Mouse (Mus musculus) limb, embryonic 15.5 days (tissue): ENCODE results near the gene 1810055G02Rik. TPM values are rescaled to one million over a fixed set of nuclear protein-coding genes. Genes with fewer than 3 reads are reported as not detected.

ENCODE experiments used
- ATAC-seq: fragments of 200-750 bp; cut with Nextera tagmentation; 2 replicates; pipeline ENCODE4 v1.8.0; 2017; ENCODE audit warnings: low read depth, moderate TSS enrichment; ENCODE audit not compliant: insufficient number of reproducible peaks, low FRiP score, low TSS enrichment
- H3K27ac ChIP-seq: fragments of 300-500 bp; sonication (generic); 2 replicates; pipeline ENCODE4 v1.5.1; 2015; ENCODE audit warnings: moderate library complexity, mild to moderate bottlenecking, inconsistent platforms
- H3K27me3 ChIP-seq: fragments of 300-500 bp; sonication (generic); 2 replicates; pipeline ENCODE4 v1.6.1; 2015; ENCODE audit warnings: inconsistent platforms
- H3K36me3 ChIP-seq: fragments of 300-500 bp; sonication (generic); 2 replicates; pipeline ENCODE4 v1.6.1; 2015; ENCODE audit warnings: inconsistent platforms
- H3K4me1 ChIP-seq: fragments of 300-500 bp; sonication (generic); 2 replicates; pipeline ENCODE4 v1.6.1; 2015; ENCODE audit warnings: inconsistent platforms
- H3K4me2 ChIP-seq: fragments of 300-500 bp; sonication (generic); 2 replicates; pipeline ENCODE4 v1.6.1; 2015; ENCODE audit warnings: mild to moderate bottlenecking, inconsistent platforms
- H3K4me3 ChIP-seq: fragments of 300-500 bp; sonication (generic); 2 replicates; pipeline ENCODE4 v1.5.1; 2015; ENCODE audit warnings: mild to moderate bottlenecking, inconsistent platforms
- H3K9ac ChIP-seq: fragments of 300-500 bp; sonication (generic); 2 replicates; pipeline ENCODE4 v1.6.1; 2015; ENCODE audit warnings: inconsistent platforms
- H3K9me3 ChIP-seq: fragments of 300-500 bp; sonication (generic); 2 replicates; pipeline ENCODE4 v1.6.1; 2016; ENCODE audit warnings: inconsistent platforms
- WGBS: fragments of 180-500 bp; shearing (Covaris S2); methylation state at CpG from one replicate; pipeline ENCODE4 v1.1.7; 2015; 5-methylcytosine and 5-hydroxymethylcytosine counted together
- polyA plus RNA-seq: library from polyadenylated mRNA; unstranded; fragments of >200 nt; fragmentation: Nextera tagmentation; extraction: Ambion mirVana; gene quantifications from 2 replicates; pipeline ENCODE4 v1.2.1, GENCODE M21; 2015

Gene 1810055G02Rik
- polyA plus RNA-seq, 1 experiment from 2014 or later, result 60.5 TPM

DNA sequence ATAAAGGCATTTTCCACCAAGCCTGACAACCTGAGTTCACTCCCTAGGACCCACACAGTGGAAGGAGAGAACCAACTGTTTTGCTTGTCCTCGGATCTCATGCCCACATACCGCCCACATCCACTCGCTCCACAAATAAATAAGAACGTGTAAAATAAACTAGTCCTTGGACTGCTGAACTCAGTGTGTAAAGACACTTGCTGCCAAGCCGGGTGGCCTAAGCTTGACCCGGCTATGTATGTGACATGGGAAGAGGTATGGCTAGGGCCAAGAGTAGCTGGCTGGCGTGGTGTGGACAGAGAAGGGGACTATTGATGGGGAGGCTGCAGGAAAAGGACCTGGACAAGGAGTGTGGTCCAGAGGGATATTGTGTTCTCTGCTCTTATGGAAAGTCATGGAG lies 10.1 kb upstream of the 1810055G02Rik start:
- Histone ChIP-seq H3K9ac (no peak overlapping the region), H3K4me1 (no peaks in the 10 kb centered on the region), H3K36me3 (no peaks in the 10 kb centered on the region), H3K27me3 (no peaks in the 10 kb centered on the region), H3K9me3 (no peaks in the 10 kb centered on the region), H3K4me3 (no peak overlapping the region), H3K4me2 (no peak overlapping the region), H3K27ac (no peak overlapping the region)
- WGBS, result 89% methylated on average over 7 of the region's 7 CpGs
- ATAC-seq, result no peak

- Histone ChIP-seq H3K4me1 (no peaks in the 10 kb centered on the region), H3K4me2 (no peak overlapping the region), H3K4me3 (no peak overlapping the region), H3K27me3 (no peaks in the 10 kb centered on the region), H3K36me3 (no peaks in the 10 kb centered on the region), H3K9me3 (no peaks in the 10 kb centered on the region), H3K27ac (no peak overlapping the region), H3K9ac (no peak overlapping the region)
- 35% methylated on average over 6 of the region's 6 CpGs for WGBS
- ATAC-seq, result 0 out of 2 replicates have a peak, but pooled peaks have one; percentile 41
Measured at GRCm38 (mm10) chr19:3699508-3700438, 8.3 kb upstream of the 1810055G02Rik start.

DNA sequence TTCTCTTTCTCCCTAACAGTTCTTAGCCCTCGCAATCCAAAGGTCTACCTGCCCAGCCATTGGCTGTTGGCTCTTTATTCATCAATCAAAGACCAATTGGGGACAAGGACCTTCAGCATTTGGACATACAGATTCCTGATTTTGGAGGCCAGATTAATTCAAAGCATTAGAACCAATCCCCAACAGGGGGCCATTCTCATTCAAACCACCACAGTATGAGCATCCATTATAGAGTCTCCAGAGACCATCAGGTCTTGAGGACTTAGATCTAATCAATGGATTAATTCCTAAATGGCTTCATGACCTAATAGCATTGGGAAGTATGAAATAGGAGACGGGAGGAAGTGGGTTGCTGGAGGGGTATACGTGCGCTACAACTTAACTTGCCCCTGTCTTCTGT lies 5.6 kb upstream of the 1810055G02Rik start:
- Histone ChIP-seq H3K9ac (no peak overlapping the region), H3K27ac (no peak overlapping the region), H3K9me3 (no peaks in the 10 kb centered on the region), H3K36me3 (no peaks in the 10 kb centered on the region), H3K4me3 (no peak overlapping the region), H3K4me1 (peaks cover 1% of the 10 kb centered on the region; the same call in 1 of the 2 replicates), H3K27me3 (no peaks in the 10 kb centered on the region), H3K4me2 (no peak overlapping the region)
- ATAC-seq, result no peak
- 79% methylated on average over 4 of the region's 4 CpGs for WGBS

DNA sequence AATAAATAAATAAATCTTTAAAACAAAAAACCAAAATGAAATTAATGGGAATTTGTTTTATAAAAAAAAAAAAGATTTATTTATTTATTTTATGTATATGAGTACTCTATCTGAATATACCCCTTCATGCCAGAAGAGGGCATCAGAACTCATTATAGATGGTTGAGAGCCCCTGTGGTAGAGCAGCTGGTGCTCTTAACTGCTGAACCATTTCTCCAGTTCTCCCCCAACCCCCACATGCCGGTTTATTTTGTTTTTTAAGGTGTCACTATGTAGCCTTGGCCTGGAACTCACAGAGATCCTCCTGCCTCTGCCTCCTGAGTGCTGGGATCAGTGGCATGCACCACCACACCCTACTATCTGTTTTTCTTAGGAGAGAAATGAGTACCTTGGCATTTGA lies 1.8 kb upstream of the 1810055G02Rik start:
- H3K27me3 ChIP-seq, result no peaks in the 10 kb centered on the region
- no peak for ATAC-seq
- no peak overlapping the region for H3K4me2 ChIP-seq
- WGBS, result 63% methylated on average over 1 of the region's 1 CpGs
- 0 out of 2 replicates have a peak, but pooled peaks cover 2% of the 10 kb centered on the region for H3K36me3 ChIP-seq
- no peak overlapping the region for H3K4me3 ChIP-seq
- H3K4me1 ChIP-seq, result peaks cover 14% of the 10 kb centered on the region
- no peaks in the 10 kb centered on the region for H3K9me3 ChIP-seq
- no peak overlapping the region for H3K27ac ChIP-seq
- no peak overlapping the region for H3K9ac ChIP-seq

- H3K9ac ChIP-seq, result peak overlapping the region; percentile 26
- no peaks in the 10 kb centered on the region for H3K9me3 ChIP-seq
- ATAC-seq, result no peak
- H3K27me3 ChIP-seq, result no peaks in the 10 kb centered on the region
- peak overlapping the region; percentile 70 for H3K4me3 ChIP-seq
- H3K4me2 ChIP-seq, result peak overlapping the region; percentile 48
- peaks cover 4% of the 10 kb centered on the region; the same call in 1 of the 2 replicates for H3K36me3 ChIP-seq
- H3K27ac ChIP-seq, result peak overlapping the region; percentile 80
- 35% methylated on average over 10 of the region's 10 CpGs for WGBS
- peaks cover 14% of the 10 kb centered on the region for H3K4me1 ChIP-seq
Measured at GRCm38 (mm10) chr19:3707553-3707952, 540 bp upstream of the 1810055G02Rik start.

GRCm38 (mm10) chr19:3709013-3709787 lies 1.1 kb downstream of the 1810055G02Rik start:
- H3K9ac ChIP-seq, result 0 out of 2 replicates have a peak overlapping the region, but pooled peaks have one; percentile 62
- H3K27me3 ChIP-seq, result no peaks in the 10 kb centered on the region
- H3K27ac ChIP-seq, result no peak overlapping the region; the same call in 1 of the 2 replicates
- peaks cover 5% of the 10 kb centered on the region; the same call in 1 of the 2 replicates for H3K36me3 ChIP-seq
- peak overlapping the region; percentile 48 for H3K4me2 ChIP-seq
- H3K9me3 ChIP-seq, result no peaks in the 10 kb centered on the region
- peak overlapping the region; percentile 70 for H3K4me3 ChIP-seq
- no peak for ATAC-seq
- peaks cover 14% of the 10 kb centered on the region for H3K4me1 ChIP-seq
- WGBS, result 36% methylated on average over 10 of the region's 10 CpGs

- H3K9ac ChIP-seq, result no peak overlapping the region
- no peak overlapping the region for H3K4me3 ChIP-seq
- 92% methylated on average over 2 of the region's 2 CpGs for WGBS
- H3K4me1 ChIP-seq, result peaks cover 14% of the 10 kb centered on the region
- H3K9me3 ChIP-seq, result no peaks in the 10 kb centered on the region
- no peak overlapping the region for H3K4me2 ChIP-seq
- peaks cover 17% of the 10 kb centered on the region for H3K36me3 ChIP-seq
- H3K27me3 ChIP-seq, result no peaks in the 10 kb centered on the region
- H3K27ac ChIP-seq, result no peak overlapping the region
- ATAC-seq, result no peak
Measured at GRCm38 (mm10) chr19:3710436-3710835, 2.3 kb downstream of the 1810055G02Rik start.

GRCm38 (mm10) chr19:3714381-3714780 lies 6.3 kb downstream of the 1810055G02Rik start:
- 89% methylated on average over 6 of the region's 6 CpGs for WGBS
- no peak for ATAC-seq
- Histone ChIP-seq H3K9me3 (no peaks in the 10 kb centered on the region), H3K9ac (no peak overlapping the region), H3K27ac (no peak overlapping the region), H3K36me3 (peaks cover 45% of the 10 kb centered on the region), H3K4me2 (no peak overlapping the region), H3K27me3 (no peaks in the 10 kb centered on the region), H3K4me3 (no peak overlapping the region), H3K4me1 (peaks cover 10% of the 10 kb centered on the region)

GRCm38 (mm10) chr19:3718481-3719361 lies 10.6 kb downstream of the 1810055G02Rik start:
- peak overlapping the region; percentile 95 for H3K4me2 ChIP-seq
- H3K27me3 ChIP-seq, result no peaks in the 10 kb centered on the region
- 35% methylated on average over 19 of the region's 19 CpGs for WGBS
- H3K4me1 ChIP-seq, result peaks cover 10% of the 10 kb centered on the region
- H3K9me3 ChIP-seq, result no peaks in the 10 kb centered on the region
- peak overlapping the region; percentile 57 for H3K27ac ChIP-seq
- peaks cover 41% of the 10 kb centered on the region for H3K36me3 ChIP-seq
- ATAC-seq, result no peak
- 0 out of 2 replicates have a peak overlapping the region, but pooled peaks have one; percentile 33 for H3K9ac ChIP-seq
- peak overlapping the region; percentile 46 for H3K4me3 ChIP-seq

GRCm38 (mm10) chr19:3719362-3719891 lies 11.3 kb downstream of the 1810055G02Rik start:
- H3K4me2 ChIP-seq, result peak overlapping the region; percentile 95
- H3K9ac ChIP-seq, result 0 out of 2 replicates have a peak overlapping the region, but pooled peaks have one; percentile 33
- WGBS, result 2% methylated on average over 27 of the region's 27 CpGs
- H3K36me3 ChIP-seq, result peaks cover 37% of the 10 kb centered on the region
- H3K4me3 ChIP-seq, result peak overlapping the region; percentile 46
- H3K27ac ChIP-seq, result peak overlapping the region; percentile 57
- peak; percentile 69 for ATAC-seq
- H3K9me3 ChIP-seq, result no peaks in the 10 kb centered on the region
- no peaks in the 10 kb centered on the region for H3K27me3 ChIP-seq
- peaks cover 10% of the 10 kb centered on the region for H3K4me1 ChIP-seq

GRCm38 (mm10) chr19:3723170-3723569 lies 15.1 kb downstream of the 1810055G02Rik start:
- no peak overlapping the region for H3K4me3 ChIP-seq
- 90% methylated on average over 9 of the region's 9 CpGs for WGBS
- H3K9me3 ChIP-seq, result no peaks in the 10 kb centered on the region
- H3K27me3 ChIP-seq, result no peaks in the 10 kb centered on the region
- ATAC-seq, result no peak
- H3K4me2 ChIP-seq, result no peak overlapping the region
- H3K27ac ChIP-seq, result no peak overlapping the region
- no peak overlapping the region for H3K9ac ChIP-seq
- H3K4me1 ChIP-seq, result peaks cover 10% of the 10 kb centered on the region
- no peaks in the 10 kb centered on the region for H3K36me3 ChIP-seq
